Mouse (Mus musculus) heart, embryonic 11.5 days (tissue): ENCODE measurements around the gene Pard3. TPM values are rescaled to one million over a fixed set of nuclear protein-coding genes. Genes with fewer than 3 reads are reported as not detected.
"Not testable (repeated sequence)": the region's sequence is repeated elsewhere in the genome, so short reads cannot be mapped to it uniquely, and the experiment has no call there.

Source experiments
- ATAC-seq: fragments of 200-750 bp; cut with Nextera tagmentation; replicated peaks from 2 replicates; pipeline ENCODE4 v1.8.0; 2017; ENCODE audit warnings: moderate library complexity; ENCODE audit not compliant: insufficient number of reproducible peaks, low FRiP score, low TSS enrichment
- H3K27ac ChIP-seq: fragments of 300-500 bp; sonication (generic); 2 replicates; pipeline ENCODE4 v1.5.1; 2014; ENCODE audit warnings: mild to moderate bottlenecking, low read depth, low read length
- H3K27me3 ChIP-seq: fragments of 300-500 bp; sonication (generic); 2 replicates; pipeline ENCODE4 v1.6.1; 2014; ENCODE audit warnings: mild to moderate bottlenecking, low read length, mixed read lengths; ENCODE audit not compliant: control insufficient read depth, insufficient read depth
- H3K36me3 ChIP-seq: fragments of 300-500 bp; sonication (generic); 2 replicates; pipeline ENCODE4 v1.6.1; 2014; ENCODE audit warnings: mild to moderate bottlenecking, low read length, moderate library complexity, mixed read lengths; ENCODE audit not compliant: control insufficient read depth, insufficient read depth
- H3K4me1 ChIP-seq: fragments of 300-500 bp; sonication (generic); 2 replicates; pipeline ENCODE4 v1.6.1; 2014; ENCODE audit warnings: low read length; ENCODE audit not compliant: control insufficient read depth, insufficient read depth
- H3K4me2 ChIP-seq: fragments of 300-500 bp; sonication (generic); 2 replicates; pipeline ENCODE4 v1.6.1; 2014; ENCODE audit warnings: mild to moderate bottlenecking, moderate library complexity
- H3K4me3 ChIP-seq: fragments of 300-500 bp; sonication (generic); 2 replicates; pipeline ENCODE4 v1.5.1; 2014; ENCODE audit warnings: low read depth, low read length
- H3K9ac ChIP-seq: fragments of 300-500 bp; sonication (generic); 2 replicates; pipeline ENCODE4 v1.6.1; 2014; ENCODE audit warnings: mild to moderate bottlenecking, low read depth, low read length, moderate library complexity
- H3K9me3 ChIP-seq: fragments of 300-500 bp; sonication (generic); replicated peaks from 2 replicates; pipeline ENCODE4 v1.6.1; 2016; ENCODE audit warnings: low read length; ENCODE audit not compliant: control insufficient read depth
- WGBS: fragments of 180-500 bp; shearing (Covaris S2); extraction: QIAGEN DNeasy Blood & Tissue Kit; methylation state at CpG from one replicate; pipeline ENCODE4 v1.1.7; 2014; ENCODE audit not compliant: insufficient replicate concordance; 5-methylcytosine and 5-hydroxymethylcytosine counted together
- polyA plus RNA-seq: library from polyadenylated mRNA; unstranded; fragments of >200 nt; fragmentation: Nextera tagmentation; extraction: Ambion mirVana; gene quantifications from 2 replicates; pipeline ENCODE4 v1.2.1, GENCODE M21; 2014

Pard3 gene
- polyA plus RNA-seq, 1 experiment from 2014 or later, result 24.0 TPM

GRCm38 (mm10) chr8:127170372-127170771, 106.7 kb downstream of the Pard3 start:
- not testable (repeated sequence) for H3K4me3 ChIP-seq, H3K4me2 ChIP-seq, ATAC-seq, H3K27me3 ChIP-seq, H3K27ac ChIP-seq, H3K9ac ChIP-seq, H3K9me3 ChIP-seq, H3K4me1 ChIP-seq, H3K36me3 ChIP-seq
- WGBS, result 66% methylated on average over 2 of the region's 2 CpGs

DNA sequence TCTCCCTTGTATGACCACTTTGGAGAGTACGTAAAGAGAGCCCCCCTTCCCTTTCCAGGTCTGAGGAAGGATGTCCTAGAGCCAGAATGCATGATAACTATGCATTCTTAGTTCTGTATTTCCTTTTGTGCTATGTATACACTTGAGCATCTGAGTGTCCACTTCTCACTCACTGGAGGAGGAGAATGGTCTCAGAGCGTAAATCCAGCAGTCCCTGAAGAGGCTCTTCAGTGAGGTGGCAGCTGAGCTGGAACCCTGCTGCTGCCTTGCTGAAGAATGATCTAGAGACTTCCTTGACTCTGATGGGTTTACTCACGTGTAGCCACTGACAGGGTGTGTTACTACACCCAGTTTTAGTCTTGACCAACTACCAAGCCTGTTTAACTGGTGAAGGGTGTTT, 107.2 kb downstream of the Pard3 start:
- no peak for ATAC-seq
- WGBS, result 67% methylated on average over 3 of the region's 3 CpGs
- Histone ChIP-seq H3K4me3 (no peak overlapping the region), H3K27me3 (no peaks in the 10 kb centered on the region), H3K4me2 (no peak overlapping the region), H3K9ac (no peak overlapping the region), H3K4me1 (peaks cover 6% of the 10 kb centered on the region; the same call in 1 of the 2 replicates), H3K9me3 (no peaks in the 10 kb centered on the region), H3K27ac (no peak overlapping the region), H3K36me3 (no peaks in the 10 kb centered on the region)

- no peak overlapping the region for H3K9ac ChIP-seq
- H3K4me1 ChIP-seq, result peaks cover 6% of the 10 kb centered on the region; the same call in 1 of the 2 replicates
- no peak overlapping the region for H3K27ac ChIP-seq
- WGBS, result 89% methylated on average over 5 of the region's 5 CpGs
- H3K27me3 ChIP-seq, result no peaks in the 10 kb centered on the region
- no peak for ATAC-seq
- H3K36me3 ChIP-seq, result no peaks in the 10 kb centered on the region
- H3K4me3 ChIP-seq, result no peak overlapping the region
- no peak overlapping the region for H3K4me2 ChIP-seq
- no peaks in the 10 kb centered on the region for H3K9me3 ChIP-seq
Observed at GRCm38 (mm10) chr8:127173483-127173882, 109.8 kb downstream of the Pard3 start.

DNA sequence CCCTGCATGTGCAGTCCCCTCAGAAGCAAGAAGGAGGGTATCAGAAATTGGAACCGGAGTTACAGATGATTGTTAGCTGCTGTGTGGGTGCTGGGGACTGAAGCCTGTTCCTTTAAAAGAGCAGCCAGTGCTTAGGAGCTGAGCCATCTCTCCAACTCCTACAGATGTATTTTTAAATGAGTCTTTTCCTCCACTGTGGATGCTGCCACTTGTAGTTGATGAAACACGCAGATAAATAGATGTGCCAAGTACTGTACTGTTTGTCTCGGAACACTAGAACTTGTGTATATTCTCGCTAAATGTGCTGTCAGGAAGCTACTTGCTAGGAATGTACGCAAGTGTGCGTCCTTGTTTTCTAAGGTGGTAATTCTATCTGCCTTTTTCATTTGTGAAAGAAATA, 110.7 kb downstream of the Pard3 start:
- H3K9ac ChIP-seq, result no peak overlapping the region
- 85% methylated on average over 6 of the region's 6 CpGs for whole genome bisulfite sequencing

GRCm38 (mm10) chr8:127175160-127175836, 111.6 kb downstream of the Pard3 start:
- H3K27me3 ChIP-seq, result no peaks in the 10 kb centered on the region
- WGBS, result 62% methylated on average over 6 of the region's 6 CpGs
- no peak overlapping the region for H3K4me3 ChIP-seq
- H3K9ac ChIP-seq, result no peak overlapping the region
- no peaks in the 10 kb centered on the region for H3K9me3 ChIP-seq
- H3K4me2 ChIP-seq, result no peak overlapping the region
- no peaks in the 10 kb centered on the region for H3K36me3 ChIP-seq
- H3K4me1 ChIP-seq, result peaks cover 6% of the 10 kb centered on the region; the same call in 1 of the 2 replicates
- no peak for ATAC-seq
- H3K27ac ChIP-seq, result no peak overlapping the region

More for the DNA sequence above, 110.7 kb downstream of the Pard3 start:
- Histone ChIP-seq H3K4me3 (no peak overlapping the region), H3K27ac (no peak overlapping the region), H3K4me2 (no peak overlapping the region), H3K36me3 (no peaks in the 10 kb centered on the region), H3K4me1 (peaks cover 6% of the 10 kb centered on the region; the same call in 1 of the 2 replicates), H3K27me3 (no peaks in the 10 kb centered on the region), H3K9me3 (no peaks in the 10 kb centered on the region)
- no peak for ATAC-seq

DNA sequence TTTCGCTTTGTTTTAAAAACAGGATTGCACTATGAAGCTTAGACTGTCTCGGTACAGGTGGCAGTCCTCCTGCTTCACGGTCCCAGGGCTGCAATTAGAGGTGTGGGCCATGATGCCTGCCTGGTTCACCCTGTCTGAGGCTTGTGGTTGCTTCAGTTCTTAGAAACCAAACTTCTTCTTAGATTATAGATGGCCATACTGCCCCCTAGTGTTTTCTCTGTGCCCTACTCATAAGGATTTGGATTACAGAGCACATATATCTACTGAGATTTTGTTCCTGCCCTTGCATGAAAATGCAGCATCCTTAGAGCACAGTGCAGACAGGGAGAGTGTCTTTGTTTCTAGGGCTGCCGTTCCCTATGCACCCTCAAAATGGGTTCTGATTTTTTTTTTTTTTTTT, 114.9 kb downstream of the Pard3 start:
- no peak for ATAC-seq
- Histone ChIP-seq H3K27me3 (no peaks in the 10 kb centered on the region), H3K9me3 (no peaks in the 10 kb centered on the region), H3K9ac (no peak overlapping the region), H3K4me2 (no peak overlapping the region), H3K27ac (no peak overlapping the region), H3K36me3 (no peaks in the 10 kb centered on the region), H3K4me3 (no peak overlapping the region), H3K4me1 (peaks cover 16% of the 10 kb centered on the region)
- 53% methylated on average over 4 of the region's 4 CpGs for WGBS

GRCm38 (mm10) chr8:127181246-127181645, 117.6 kb downstream of the Pard3 start:
- Histone ChIP-seq H3K36me3 (no peaks in the 10 kb centered on the region), H3K4me3 (no peak overlapping the region), H3K27me3 (no peaks in the 10 kb centered on the region), H3K9ac (no peak overlapping the region), H3K27ac (no peak overlapping the region), H3K4me1 (peaks cover 29% of the 10 kb centered on the region), H3K4me2 (no peak overlapping the region), H3K9me3 (no peaks in the 10 kb centered on the region)
- 80% methylated on average over 3 of the region's 3 CpGs for WGBS
- no peak for ATAC-seq

GRCm38 (mm10) chr8:127182065-127182464, 118.4 kb downstream of the Pard3 start:
- no peaks in the 10 kb centered on the region for H3K9me3 ChIP-seq
- no peak overlapping the region for H3K27ac ChIP-seq
- no peak for ATAC-seq
- no peak overlapping the region for H3K4me3 ChIP-seq
- H3K4me2 ChIP-seq, result no peak overlapping the region
- no peak overlapping the region for H3K9ac ChIP-seq
- H3K4me1 ChIP-seq, result peaks cover 34% of the 10 kb centered on the region
- 62% methylated on average over 3 of the region's 3 CpGs for WGBS
- H3K36me3 ChIP-seq, result no peaks in the 10 kb centered on the region
- H3K27me3 ChIP-seq, result no peaks in the 10 kb centered on the region

DNA sequence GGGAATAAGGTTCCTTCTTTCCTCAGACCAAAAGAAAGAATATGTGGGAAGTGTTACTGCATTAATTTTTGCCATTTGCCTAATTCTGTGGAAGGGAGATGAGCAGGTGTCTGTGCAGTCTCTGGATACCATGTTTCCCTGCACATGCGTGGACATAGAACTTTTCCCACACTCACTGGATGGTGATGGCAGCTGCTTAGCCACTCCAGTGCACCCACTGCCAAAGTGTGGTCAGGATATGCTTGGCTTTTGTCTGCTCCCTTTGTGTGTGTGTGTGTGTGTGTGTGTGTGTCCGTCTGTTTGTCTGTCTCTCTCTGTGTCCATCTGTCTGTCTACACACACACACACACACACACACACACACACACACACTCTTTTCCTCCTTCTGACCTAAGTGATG, 119.8 kb downstream of the Pard3 start:
- no peak for ATAC-seq
- Histone ChIP-seq H3K4me1 (peaks cover 35% of the 10 kb centered on the region), H3K36me3 (no peaks in the 10 kb centered on the region), H3K9me3 (no peaks in the 10 kb centered on the region), H3K4me2 (no peak overlapping the region), H3K9ac (no peak overlapping the region), H3K27ac (no peak overlapping the region; the same call in 1 of the 2 replicates), H3K27me3 (no peaks in the 10 kb centered on the region), H3K4me3 (no peak overlapping the region)
- WGBS, result 55% methylated on average over 2 of the region's 2 CpGs
